Mouse (Mus musculus) small intestine, adult 2 months (tissue): ENCODE data around the gene Prkg1. TPM values are rescaled to one million over a fixed set of nuclear protein-coding genes. Genes with fewer than 3 reads are reported as not detected.

ENCODE experiments used
- H3K27ac ChIP-seq: fragments of 200-500 bp; 2 replicates; pipeline ENCODE4 v1.5.1; 2012; ENCODE audit warnings: low read depth, low read length, control low read depth, inconsistent platforms; ENCODE audit not compliant: insufficient read depth
- H3K27me3 ChIP-seq: fragments of 200-500 bp; 2 replicates; pipeline ENCODE4 v1.6.1; 2012; ENCODE audit warnings: mild to moderate bottlenecking, moderate library complexity, low read length, inconsistent platforms; ENCODE audit not compliant: control insufficient read depth, insufficient read depth
- H3K36me3 ChIP-seq: fragments of 200-500 bp; 2 replicates; pipeline ENCODE4 v1.6.1; 2012; ENCODE audit warnings: mild to moderate bottlenecking, low read length, control low read depth, inconsistent platforms; ENCODE audit not compliant: control insufficient read depth, insufficient read depth
- H3K4me1 ChIP-seq: fragments of 200-500 bp; 2 replicates; pipeline ENCODE4 v1.6.1; 2012; ENCODE audit warnings: low read length, inconsistent platforms, mixed read lengths; ENCODE audit not compliant: control insufficient read depth, insufficient read depth, insufficient read length
- H3K4me3 ChIP-seq: fragments of 200-500 bp; 2 replicates; pipeline ENCODE4 v1.5.1; 2012; ENCODE audit warnings: low read depth, mild to moderate bottlenecking, control low read depth, inconsistent platforms, low read length, moderate library complexity
- CTCF ChIP-seq: fragments of 200-500 bp; IDR thresholded peaks from 2 replicates; pipeline ENCODE4 v1.5.1; 2012; ENCODE audit warnings: low read depth, mild to moderate bottlenecking, control low read depth, inconsistent platforms, low read length, moderate library complexity, mixed read lengths; ENCODE audit not compliant: insufficient replicate concordance, insufficient read length; ENCODE audit errors: extremely low read depth
- POLR2A ChIP-seq: fragments of 200-500 bp; IDR thresholded peaks from 2 replicates; pipeline ENCODE4 v1.6.1; 2012; ENCODE audit warnings: low read depth, mild to moderate bottlenecking, control low read depth, inconsistent platforms, low read length, moderate library complexity
- WGBS: fragments of 180-500 bp; shearing (Covaris S2); methylation state at CpG from one replicate; pipeline ENCODE4 v1.1.7; 2018; 5-methylcytosine and 5-hydroxymethylcytosine counted together
- polyA plus RNA-seq: library from polyadenylated mRNA; depleted of rRNA; stranded (reverse); fragments of >200 nt; gene quantifications from 2 replicates; pipeline ENCODE4 v1.2.3, GENCODE M21; 2012

Prkg1 gene
- polyA plus RNA-seq, 1 experiment, result 1.0 TPM

DNA sequence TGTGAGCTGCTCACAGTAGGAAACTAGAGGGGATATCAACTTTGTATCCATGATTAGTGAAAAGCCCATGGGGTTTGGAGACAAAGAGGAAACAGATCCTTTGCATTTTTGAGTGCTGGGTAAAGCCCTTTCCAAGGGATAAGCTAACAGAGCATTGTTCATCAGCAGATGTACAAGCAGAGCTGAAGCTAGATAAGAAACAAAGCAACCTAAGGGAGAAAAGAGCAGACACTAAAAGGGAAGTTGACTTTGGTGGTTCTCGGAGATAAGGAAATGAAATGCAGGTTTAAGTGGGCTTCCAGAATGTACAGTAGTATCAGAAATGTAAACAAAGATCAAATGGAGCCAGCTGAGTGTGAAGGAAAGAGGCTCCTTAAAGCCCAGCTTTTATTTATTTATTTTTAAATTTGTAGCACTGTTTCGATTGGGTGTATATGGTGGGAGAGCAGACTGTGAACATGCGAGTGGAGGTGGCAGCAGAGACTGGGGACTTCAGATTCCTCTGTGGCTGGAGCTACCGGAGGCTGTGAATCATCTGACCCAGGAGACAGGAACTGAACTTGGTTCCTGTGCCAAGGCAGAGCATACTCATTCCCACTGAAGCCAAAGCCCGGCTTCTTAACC is 822.4 kb downstream of the Prkg1 start:
- Histone ChIP-seq H3K4me1 (no peaks in the 10 kb centered on the region), H3K27ac (no peak overlapping the region), H3K27me3 (no peaks in the 10 kb centered on the region), H3K36me3 (no peaks in the 10 kb centered on the region), H3K4me3 (no peak overlapping the region)
- 22% methylated on average over 5 of the region's 5 CpGs for WGBS
- TF ChIP-seq POLR2A, result no peak
- no peak for TF ChIP-seq CTCF

DNA sequence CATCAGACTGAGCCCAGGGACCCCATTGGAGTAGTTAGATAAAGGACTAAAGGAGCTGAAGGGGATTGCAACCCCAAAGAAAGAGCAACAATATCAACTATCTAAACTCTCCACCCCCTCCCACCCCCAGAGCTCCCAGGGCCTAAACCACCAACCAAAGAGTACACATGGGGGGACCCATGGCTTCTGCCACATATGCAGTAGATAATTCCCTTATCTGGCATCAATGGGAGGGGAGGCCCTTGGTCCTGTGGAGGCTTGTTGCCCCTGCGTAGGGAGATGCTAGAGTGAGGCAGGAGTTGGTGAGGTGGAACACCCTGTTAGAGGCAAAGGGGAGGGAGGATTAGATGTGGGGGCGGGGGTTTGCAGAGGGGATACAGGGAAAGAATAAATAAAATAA is 826.8 kb downstream of the Prkg1 start:
- WGBS, result 89% methylated on average over 2 of the region's 2 CpGs
- H3K36me3 ChIP-seq, result no peaks in the 10 kb centered on the region
- no peaks in the 10 kb centered on the region for H3K4me1 ChIP-seq
- TF ChIP-seq POLR2A (no peak), CTCF (no peak)
- no peak overlapping the region for H3K4me3 ChIP-seq
- H3K27ac ChIP-seq, result no peak overlapping the region
- no peaks in the 10 kb centered on the region for H3K27me3 ChIP-seq

DNA sequence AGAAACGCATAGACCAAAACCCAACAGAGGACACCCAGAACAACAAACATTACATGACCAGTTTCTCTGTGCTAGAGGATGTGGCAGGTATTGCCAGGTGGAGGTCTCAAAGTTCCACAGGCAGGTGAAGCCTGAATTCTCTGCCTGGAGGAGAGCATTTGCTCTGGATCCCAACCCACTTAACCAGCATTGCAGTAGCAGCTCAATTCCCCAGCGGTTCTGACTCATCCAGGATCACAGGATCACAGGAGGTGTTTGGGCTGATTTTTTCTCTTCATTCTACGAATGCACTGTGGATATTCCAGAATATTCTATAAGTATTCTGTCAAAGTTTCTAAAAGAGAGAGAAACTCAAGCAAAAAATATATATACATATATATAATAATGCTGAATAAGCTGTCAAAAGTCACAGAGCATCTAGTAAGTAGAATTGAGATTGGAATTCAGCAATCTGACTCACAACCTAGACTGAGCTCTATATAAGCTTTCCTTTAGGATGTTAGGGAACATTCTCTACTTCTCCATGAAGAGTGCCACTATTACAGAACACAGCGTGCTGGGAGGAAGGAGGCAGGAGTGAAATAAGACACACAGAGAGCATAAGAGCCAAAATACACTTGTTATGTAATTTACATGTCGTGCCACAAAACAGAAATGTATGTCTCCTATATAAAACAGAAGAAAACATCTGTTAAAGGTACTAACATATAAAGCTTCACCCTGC is 833.2 kb downstream of the Prkg1 start:
- Histone ChIP-seq H3K4me1 (no peaks in the 10 kb centered on the region), H3K27me3 (no peaks in the 10 kb centered on the region), H3K4me3 (no peak overlapping the region), H3K36me3 (no peaks in the 10 kb centered on the region), H3K27ac (no peak overlapping the region)
- no peak for TF ChIP-seq CTCF
- no peak for TF ChIP-seq POLR2A
- 78% methylated on average over 5 of the region's 5 CpGs for WGBS

DNA sequence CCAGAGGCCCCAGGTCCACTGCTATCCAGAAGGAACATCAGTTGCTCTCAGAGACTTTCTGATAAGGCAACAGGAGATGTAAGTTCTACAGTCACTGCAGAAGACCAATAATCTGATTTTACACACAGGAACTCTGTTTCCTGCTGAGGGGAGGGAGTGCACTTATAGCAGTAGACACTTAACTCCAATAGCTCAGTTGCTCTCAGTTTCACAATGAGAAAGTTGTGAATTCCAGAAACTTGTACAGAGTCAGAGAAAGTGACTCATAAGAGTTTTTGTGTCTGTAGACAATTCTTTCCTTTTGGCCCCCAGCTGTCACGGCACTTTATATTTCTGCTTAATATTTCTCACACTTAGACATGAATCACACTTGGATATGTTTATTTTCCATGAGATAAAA is 840.8 kb downstream of the Prkg1 start:
- H3K27ac ChIP-seq, result no peak overlapping the region
- WGBS, result 85% methylated on average over 1 of the region's 1 CpGs
- H3K27me3 ChIP-seq, result no peaks in the 10 kb centered on the region
- no peaks in the 10 kb centered on the region for H3K36me3 ChIP-seq
- H3K4me1 ChIP-seq, result no peaks in the 10 kb centered on the region
- no peak overlapping the region for H3K4me3 ChIP-seq
- no peak for TF ChIP-seq POLR2A
- no peak for TF ChIP-seq CTCF

DNA sequence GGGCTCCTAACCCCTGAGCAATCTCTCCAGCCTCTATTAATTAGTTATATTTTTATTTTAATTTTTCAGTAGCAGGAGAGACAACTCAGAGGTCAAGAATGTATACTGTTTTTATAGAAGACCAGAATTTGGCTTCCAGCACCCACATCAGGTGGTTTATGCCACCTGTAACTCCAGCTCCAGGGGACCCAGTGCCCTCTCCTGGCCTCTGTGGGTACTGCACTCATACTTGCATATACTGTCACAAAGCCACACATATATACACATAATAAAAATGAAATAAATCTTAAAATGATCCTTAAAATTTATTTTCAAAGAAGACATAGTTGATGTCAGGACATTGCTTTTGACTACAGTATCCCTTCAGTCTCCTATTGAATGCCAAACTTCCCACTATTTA is 862.5 kb downstream of the Prkg1 start:
- Histone ChIP-seq H3K4me3 (no peak overlapping the region), H3K27me3 (no peaks in the 10 kb centered on the region), H3K27ac (no peak overlapping the region), H3K4me1 (no peaks in the 10 kb centered on the region), H3K36me3 (no peaks in the 10 kb centered on the region)
- TF ChIP-seq CTCF (no peak), POLR2A (no peak)

DNA sequence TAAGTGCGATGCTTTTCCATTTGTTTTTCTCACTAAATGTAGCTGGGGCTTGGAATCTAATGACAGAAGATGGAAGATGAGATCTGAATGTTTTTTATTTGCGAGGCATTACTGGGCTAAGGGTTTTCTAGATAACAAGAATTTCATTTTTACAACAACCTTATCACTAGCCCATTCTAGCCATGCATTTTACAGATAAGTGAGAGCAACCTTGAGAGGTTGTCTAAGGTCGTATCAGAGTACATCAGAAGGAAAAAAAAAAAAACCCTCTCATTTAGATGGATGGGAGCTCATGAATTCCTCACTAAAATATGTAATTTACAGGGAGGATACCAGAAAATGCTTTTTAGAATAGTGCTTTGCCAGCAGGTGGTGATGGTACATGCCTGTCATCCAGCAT is 863.8 kb downstream of the Prkg1 start:
- no peaks in the 10 kb centered on the region for H3K36me3 ChIP-seq
- no peak overlapping the region for H3K27ac ChIP-seq
- 59% methylated on average over 3 of the region's 3 CpGs for whole genome bisulfite sequencing
- TF ChIP-seq CTCF, result no peak
- no peak for TF ChIP-seq POLR2A
- no peaks in the 10 kb centered on the region for H3K27me3 ChIP-seq
- H3K4me1 ChIP-seq, result no peaks in the 10 kb centered on the region
- no peak overlapping the region for H3K4me3 ChIP-seq

DNA sequence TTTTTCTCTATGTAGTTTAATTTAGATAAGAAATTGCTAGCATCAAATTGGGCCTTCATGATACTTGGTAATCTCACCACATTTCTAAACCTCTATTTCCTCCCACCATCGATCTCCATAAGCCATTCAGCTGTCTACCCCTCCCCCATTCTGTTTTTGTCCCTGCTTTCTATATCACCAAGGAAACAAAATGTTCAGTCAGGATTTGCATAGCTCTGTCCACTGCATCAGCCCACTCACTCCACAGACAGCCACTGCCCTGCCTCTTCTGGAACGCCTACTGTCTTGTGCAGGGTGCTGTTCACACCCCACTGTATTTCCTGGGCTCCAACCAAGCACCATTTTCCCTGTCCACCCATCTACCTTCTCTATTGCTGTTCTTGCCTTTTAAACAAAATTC is 874.5 kb downstream of the Prkg1 start:
- 83% methylated on average over 2 of the region's 2 CpGs for WGBS
- no peak overlapping the region for H3K27ac ChIP-seq
- H3K36me3 ChIP-seq, result no peaks in the 10 kb centered on the region
- H3K4me1 ChIP-seq, result no peaks in the 10 kb centered on the region
- H3K4me3 ChIP-seq, result no peak overlapping the region
- TF ChIP-seq CTCF, result no peak
- TF ChIP-seq POLR2A, result no peak
- no peaks in the 10 kb centered on the region for H3K27me3 ChIP-seq

DNA sequence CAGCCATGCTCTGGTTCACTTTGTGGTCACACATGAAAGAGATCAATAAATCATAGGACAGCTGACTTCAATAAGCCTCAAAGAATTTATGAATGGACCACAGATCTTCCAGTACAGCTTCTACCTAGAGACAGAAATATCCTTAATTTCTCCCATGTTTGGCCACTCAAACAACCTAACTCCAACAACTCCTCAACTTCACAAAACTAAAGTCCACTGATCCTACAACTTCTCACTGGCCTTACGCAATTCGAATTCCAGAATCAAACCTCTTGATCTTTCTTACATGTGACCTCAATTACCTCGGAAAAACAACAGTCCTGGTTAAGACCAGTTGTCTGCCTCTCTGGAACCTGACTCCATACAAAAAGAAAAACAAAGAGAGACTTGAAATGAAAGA is 875.0 kb downstream of the Prkg1 start:
- H3K4me3 ChIP-seq, result no peak overlapping the region
- H3K27ac ChIP-seq, result no peak overlapping the region
- H3K4me1 ChIP-seq, result no peaks in the 10 kb centered on the region
- H3K27me3 ChIP-seq, result no peaks in the 10 kb centered on the region
- H3K36me3 ChIP-seq, result no peaks in the 10 kb centered on the region
- WGBS, result 76% methylated on average over 3 of the region's 3 CpGs
- TF ChIP-seq POLR2A (no peak), CTCF (no peak)
